Mouse (Mus musculus) erythroblast, embryonic 14.5 days (primary cell): Measurements from ENCODE around the gene Fam53b.

ENCODE experiments used
- GATA1 ChIP-seq: IDR thresholded peaks from 2 replicates; pipeline ENCODE4 v1.6.1; 2012; ENCODE audit warnings: low read length, inconsistent platforms, mixed read lengths
- TAL1 ChIP-seq: IDR thresholded peaks from 3 replicates; pipeline ENCODE4 v1.6.1; 2012; ENCODE audit warnings: low read length, inconsistent platforms, mixed read lengths

DNA sequence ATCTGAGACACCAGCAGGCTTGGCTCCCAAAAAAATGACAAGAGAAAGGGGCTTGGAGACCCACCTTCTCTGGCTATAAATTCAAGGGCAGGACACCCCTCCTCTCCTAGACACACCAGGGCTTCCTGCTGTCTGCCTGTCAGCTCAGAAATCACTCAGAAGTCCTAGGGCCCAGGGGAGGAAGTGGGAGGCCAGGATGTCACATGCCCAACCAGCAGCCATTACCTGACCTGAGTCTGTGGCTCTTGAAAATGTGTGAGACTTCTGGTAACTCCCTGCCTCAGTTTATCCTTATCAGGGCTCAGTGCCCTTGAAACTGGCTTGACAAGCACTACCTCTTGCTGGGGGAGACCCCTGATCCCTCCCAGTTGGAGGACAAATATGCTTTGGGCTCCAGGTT lies 114.0 kb downstream of the Fam53b start:
- no peak for TF ChIP-seq GATA1
- no peak for TF ChIP-seq TAL1
